Mouse (Mus musculus) ES-E14 (cell line): Measurements from ENCODE around the gene Itk. TPM values are rescaled to one million over a fixed set of nuclear protein-coding genes. Genes with fewer than 3 reads are reported as not detected.

Experiments used
- DNase-seq: peaks from one replicate; pipeline ENCODE4 v3.0.0-alpha.2; 2013; ENCODE audit warnings: low read depth, low spot score
- H3K27ac ChIP-seq: 2 replicates; pipeline ENCODE4 v1.5.1; 2012; ENCODE audit warnings: low read depth, mild to moderate bottlenecking, low read length, moderate library complexity, mixed read lengths; ENCODE audit not compliant: poor library complexity, insufficient read depth, severe bottlenecking
- H3K36me3 ChIP-seq: 2 replicates; pipeline ENCODE4 v1.6.1; 2012; ENCODE audit warnings: mild to moderate bottlenecking, low read length, moderate library complexity, mixed read lengths; ENCODE audit not compliant: control insufficient read depth, poor library complexity, insufficient read depth, severe bottlenecking
- H3K4me1 ChIP-seq, 2 experiments: fragments of 150-350 bp in 1 of 2; sonication (generic) in 1 of 2; 2 replicates each; pipeline ENCODE4 v1.6.1; 2012; ENCODE audit warnings: low read length in 2 of 2, mild to moderate bottlenecking in 1 of 2, mixed read lengths in 1 of 2; ENCODE audit not compliant: control insufficient read depth in 2 of 2, insufficient read depth in 2 of 2, poor library complexity in 1 of 2
- H3K4me3 ChIP-seq, 2 experiments: fragments of 150-350 bp in 1 of 2; sonication (generic) in 1 of 2; 2 replicates each; pipeline ENCODE4 v1.5.1; 2012; ENCODE audit warnings: low read length in 2 of 2, low read depth in 1 of 2, mild to moderate bottlenecking in 1 of 2, mixed read lengths in 1 of 2; ENCODE audit not compliant: insufficient read depth in 1 of 2, poor library complexity in 1 of 2, severe bottlenecking in 1 of 2
- H3K9ac ChIP-seq: 2 replicates; pipeline ENCODE4 v1.6.1; 2012; ENCODE audit warnings: low read depth, mild to moderate bottlenecking, low read length, mixed read lengths; ENCODE audit not compliant: poor library complexity, insufficient read depth, severe bottlenecking
- H3K9me3 ChIP-seq: fragments of 150-350 bp; sonication (generic); 2 replicates; pipeline ENCODE4 v1.6.1; 2012; ENCODE audit warnings: low read depth, mild to moderate bottlenecking, low read length; ENCODE audit not compliant: control insufficient read depth, insufficient read depth
- CHD2 ChIP-seq: IDR thresholded peaks from 2 replicates; pipeline ENCODE4 v1.6.1; 2014; ENCODE audit warnings: mild to moderate bottlenecking, low read depth, low read length, inconsistent platforms
- HCFC1 ChIP-seq: IDR thresholded peaks from 2 replicates; pipeline ENCODE4 v1.6.1; 2012; ENCODE audit warnings: low read length, inconsistent platforms, borderline replicate concordance; ENCODE audit not compliant: insufficient read depth
- MAFK ChIP-seq: IDR thresholded peaks from 2 replicates; pipeline ENCODE4 v1.6.1; 2014; ENCODE audit warnings: mild to moderate bottlenecking, low read depth, low read length, inconsistent platforms; ENCODE audit not compliant: insufficient read depth
- ZC3H11A ChIP-seq: IDR thresholded peaks from 2 replicates; pipeline ENCODE4 v1.6.1; 2012; ENCODE audit warnings: low read depth, mild to moderate bottlenecking, inconsistent platforms, low read length, borderline replicate concordance
- ZNF384 ChIP-seq: IDR thresholded peaks from 2 replicates; pipeline ENCODE4 v1.6.1; 2012; ENCODE audit warnings: low read depth, low read length, inconsistent platforms
- in situ Hi-C, 2 experiments: fragments of 600-800 bp; cut with MboI; formaldehyde crosslinking; loops; one replicate each; pipeline ENCODE4 v1.15.1; 2025; ENCODE audit warnings: low sequenced_read_pairs in 2 of 2, inconsistent platforms in 1 of 2; ENCODE audit not compliant: unreplicated experiment in 2 of 2
- total RNA-seq: library from RNA; depleted of rRNA; stranded (reverse); fragments of 300-350 nt; gene quantifications from 2 replicates; pipeline ENCODE4 v1.2.3, GENCODE M21; 2012

Gene Itk
- total RNA-seq, 1 experiment, result not detected

DNA sequence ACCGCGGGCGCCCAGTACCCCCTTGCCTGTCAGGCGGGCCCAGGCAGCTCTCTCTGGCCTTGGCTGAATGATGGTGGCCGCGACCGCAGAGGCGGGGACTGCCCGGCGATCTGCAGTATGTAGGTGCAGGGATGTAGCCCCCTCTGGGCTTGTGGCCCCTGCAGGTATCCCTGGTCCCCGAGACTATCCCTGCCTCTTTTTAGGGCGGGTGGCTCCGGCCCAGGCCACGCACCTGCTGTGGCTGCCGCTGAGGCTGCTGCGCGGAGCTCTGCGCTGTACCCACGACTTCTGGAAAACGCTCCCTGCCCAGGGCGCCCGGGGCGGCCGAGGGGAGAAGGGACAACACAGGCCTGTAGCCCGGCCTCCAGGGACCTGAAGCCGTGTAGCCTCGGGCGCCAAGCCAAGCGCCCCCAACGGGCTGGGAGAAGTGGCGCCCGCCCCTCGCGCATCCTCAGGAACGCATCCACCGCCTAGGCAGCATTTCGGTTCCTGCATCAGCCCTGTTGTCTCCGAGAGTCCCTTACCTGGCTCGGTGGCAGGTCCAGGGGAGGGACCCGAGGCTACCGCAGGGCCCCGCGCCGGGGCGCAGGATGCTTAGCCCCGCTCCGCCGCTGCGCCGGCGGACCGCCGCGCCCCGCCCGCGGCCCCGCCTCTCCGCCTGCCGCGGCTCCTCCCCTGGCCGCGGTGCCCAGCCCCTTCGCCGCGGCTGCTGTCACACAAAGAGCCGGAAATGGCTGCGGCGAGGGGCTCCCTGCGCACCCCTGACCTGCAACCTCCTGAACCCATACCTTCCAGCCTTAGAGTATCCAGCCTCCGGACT, 77.4 kb downstream of the Itk start:
- in situ Hi-C loops, result no loop called here
- peak; percentile 22 for DNase-seq
- peak overlapping the region; percentile 70 for H3K4me3 ChIP-seq
- H3K4me1 ChIP-seq, result peaks cover 0 to 4% of the 10 kb centered on the region in 2 experiments; a peak in 1 of 4 replicates
- H3K36me3 ChIP-seq, result no peaks in the 10 kb centered on the region
- no peaks in the 10 kb centered on the region for H3K9me3 ChIP-seq
- no peak overlapping the region for H3K27ac ChIP-seq
- peak overlapping the region; percentile 62 for H3K9ac ChIP-seq
- TF ChIP-seq ZC3H11A (no peak), HCFC1 (0 out of 2 replicates have a peak, but pooled peaks have one; percentile 25), CHD2 (no peak), MAFK (no peak), ZNF384 (no peak)

DNA sequence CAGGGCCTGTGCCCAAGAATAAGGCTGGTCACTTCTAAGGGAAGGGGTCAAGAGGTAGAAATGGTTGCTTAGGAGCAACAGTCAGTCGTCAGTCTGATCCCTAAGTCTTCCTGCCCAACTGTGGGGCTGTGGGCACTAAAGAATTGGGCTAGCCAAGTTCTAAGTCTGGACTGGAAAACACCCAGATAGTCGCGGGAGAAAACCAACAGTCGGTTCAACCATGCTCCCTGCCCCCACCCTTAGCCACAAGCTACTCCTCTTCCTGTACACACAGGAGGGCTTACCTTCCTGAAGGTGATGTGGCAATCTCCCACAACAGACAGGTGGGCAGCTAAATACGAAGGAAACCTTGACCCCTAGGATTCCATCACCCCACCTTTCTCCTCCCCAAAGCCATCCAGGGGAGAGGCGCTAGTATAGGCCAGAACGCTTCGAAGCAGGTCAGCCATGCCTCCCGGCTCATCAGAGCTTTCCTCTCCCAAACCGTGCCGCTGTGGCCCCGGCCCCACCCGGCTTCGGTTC, 78.1 kb downstream of the Itk start:
- no peaks in the 10 kb centered on the region for H3K36me3 ChIP-seq
- in situ Hi-C loops, result no loop called here
- H3K9ac ChIP-seq, result peak overlapping the region; percentile 62
- H3K4me3 ChIP-seq, result peak overlapping the region; percentile 70
- TF ChIP-seq ZNF384 (no peak), HCFC1 (no peak), MAFK (no peak), CHD2 (no peak), ZC3H11A (no peak)
- DNase-seq, result no peak
- H3K27ac ChIP-seq, result no peak overlapping the region
- H3K4me1 ChIP-seq, result peaks cover 0 to 4% of the 10 kb centered on the region in 2 experiments; a peak in 1 of 4 replicates
- no peaks in the 10 kb centered on the region for H3K9me3 ChIP-seq

DNA sequence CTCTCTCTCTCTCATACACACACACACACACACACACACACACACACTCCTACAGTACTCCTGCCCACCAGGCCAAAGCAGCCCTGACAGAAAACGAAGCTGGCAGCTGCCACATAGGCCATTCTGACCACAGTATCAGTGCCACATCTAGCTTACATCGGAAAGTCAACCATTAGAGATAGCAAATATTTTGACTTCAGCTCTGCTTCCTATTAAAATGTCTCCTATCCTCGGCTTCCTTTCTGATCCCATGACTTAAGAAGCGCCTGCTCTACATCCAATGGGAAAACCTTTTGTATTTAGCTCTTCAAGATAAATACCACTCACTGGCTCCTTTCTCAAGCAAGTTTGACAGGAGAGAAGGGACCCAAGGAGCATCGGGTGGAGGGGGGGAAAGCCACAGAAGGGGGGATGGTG, 78.7 kb downstream of the Itk start:
- Histone ChIP-seq H3K36me3 (no peaks in the 10 kb centered on the region), H3K4me1 (peaks cover 0 to 4% of the 10 kb centered on the region in 2 experiments; a peak in 1 of 4 replicates), H3K27ac (no peak overlapping the region), H3K9ac (no peak overlapping the region), H3K4me3 (no peak overlapping the region), H3K9me3 (no peaks in the 10 kb centered on the region)
- no peak for DNase-seq
- in situ Hi-C loops, result no loop called here
- TF ChIP-seq CHD2 (no peak), ZNF384 (no peak), MAFK (no peak), ZC3H11A (no peak), HCFC1 (no peak)

DNA sequence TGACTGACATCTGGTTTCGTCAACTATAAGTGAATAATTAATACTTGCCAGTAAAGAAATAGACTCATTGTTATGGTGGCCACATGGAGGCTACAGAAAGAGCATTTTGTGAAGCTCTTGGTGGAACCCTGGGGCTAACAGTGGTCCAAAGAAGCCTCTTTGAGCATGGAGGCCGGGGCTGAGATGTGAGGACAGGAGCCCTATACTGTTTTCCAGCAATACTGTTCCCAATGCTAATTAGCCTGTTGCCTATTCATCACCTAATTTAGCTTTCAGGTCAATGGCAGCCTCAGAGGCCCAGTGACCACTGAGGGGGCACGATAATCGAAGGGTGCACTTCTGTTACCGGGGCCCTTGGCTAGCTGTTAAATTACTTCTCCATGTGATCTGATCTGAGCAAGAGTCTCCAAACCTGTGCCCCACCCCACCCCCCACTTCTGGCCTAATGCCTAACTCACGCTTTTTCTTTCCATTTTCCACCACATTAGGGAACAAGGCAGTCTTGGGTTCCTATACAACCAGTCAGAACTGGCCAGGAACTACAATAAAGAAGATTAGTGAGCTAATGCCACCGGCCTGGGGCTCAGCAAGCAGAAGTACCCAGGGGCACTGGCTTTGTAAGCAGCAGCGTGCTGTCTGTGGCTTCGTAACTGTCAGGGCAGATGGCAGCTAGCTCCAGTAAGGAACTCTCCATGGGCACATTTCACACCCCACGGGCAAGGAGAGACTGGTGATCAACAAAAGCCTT, 79.3 kb downstream of the Itk start:
- H3K9ac ChIP-seq, result no peak overlapping the region
- no peaks in the 10 kb centered on the region for H3K36me3 ChIP-seq
- no peaks in the 10 kb centered on the region for H3K9me3 ChIP-seq
- H3K27ac ChIP-seq, result no peak overlapping the region
- TF ChIP-seq ZC3H11A, result no peak
- TF ChIP-seq CHD2, result no peak
- no peak for TF ChIP-seq MAFK
- TF ChIP-seq ZNF384, result no peak
- TF ChIP-seq HCFC1, result no peak
- in situ Hi-C loops, result no loop called here
- peaks cover 0 to 4% of the 10 kb centered on the region in 2 experiments; a peak in 1 of 4 replicates for H3K4me1 ChIP-seq
- no peak for DNase-seq
- no peak overlapping the region for H3K4me3 ChIP-seq
